Mouse (Mus musculus): ENCODE results near the gene Dcps.

Gene Dcps

DNA sequence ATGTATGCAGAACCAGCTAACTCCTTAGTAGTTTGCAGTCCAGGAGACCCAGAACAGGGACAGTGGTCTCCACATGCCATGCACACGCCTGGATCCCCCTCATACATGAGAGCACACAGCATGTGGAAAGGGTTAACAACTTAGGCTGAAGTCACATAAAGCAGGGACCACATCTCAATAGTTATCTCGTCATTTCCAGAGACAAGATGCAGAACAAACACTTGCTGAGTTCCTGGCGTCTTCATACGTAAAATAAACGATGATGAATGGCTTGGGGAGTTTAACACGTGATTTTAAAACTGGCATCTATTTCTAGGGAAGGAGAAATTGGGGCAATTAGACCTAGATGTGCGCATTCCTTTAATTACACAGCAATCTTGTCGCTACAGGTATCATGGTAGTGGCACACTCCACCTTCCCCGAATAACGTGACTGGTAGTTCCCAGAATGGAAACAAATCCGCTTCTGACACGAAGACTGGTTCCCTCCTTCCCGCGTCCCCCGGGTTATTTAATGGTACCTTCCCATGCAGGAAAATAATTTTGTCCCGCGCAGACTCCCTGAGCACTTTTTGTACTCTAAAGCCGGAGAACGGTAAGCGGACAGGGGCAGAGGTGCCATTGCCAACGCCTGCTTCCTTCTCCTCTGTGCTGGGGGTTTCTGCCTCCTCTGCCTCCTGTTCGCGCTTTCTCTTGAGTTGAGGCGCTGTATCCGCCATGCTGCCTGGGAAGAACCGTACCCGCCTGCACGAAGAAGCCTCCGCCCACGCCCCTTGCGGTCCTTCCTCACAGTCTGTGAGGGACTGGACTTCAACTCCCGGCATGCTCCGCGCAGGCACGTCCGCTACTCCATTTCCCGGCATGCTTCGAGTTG lies at the start of gene Dcps:
Gene Dcps, minus strand, starts transcription at position 811 of the 873 bp plus-strand sequence.
- peak; percentile 84 to 90 for DNase-seq (ENCODE audit: low spot score in 2 of 2)

DNA sequence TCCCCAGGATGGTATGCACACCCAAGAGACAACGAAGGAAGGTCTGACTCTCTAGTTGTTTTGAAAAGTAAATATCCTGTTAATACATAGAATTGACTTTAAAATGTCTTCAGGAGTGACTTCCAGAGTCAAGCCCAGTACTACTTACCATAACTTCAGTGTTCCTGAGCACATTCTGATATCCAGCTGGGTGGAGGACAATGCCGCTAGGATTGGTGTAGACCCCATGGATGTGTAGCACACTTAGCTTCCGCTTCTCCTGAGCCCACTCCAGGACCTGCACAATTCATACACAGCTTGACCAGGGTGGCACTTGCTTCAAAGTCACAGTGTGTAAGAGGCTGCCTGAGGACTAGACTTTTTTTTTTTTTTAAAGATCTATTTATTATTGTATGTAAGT lies 47.6 kb upstream of the Dcps start:
- DNase-seq (ENCODE audit: low spot score in 2 of 2) = no peak

DNA sequence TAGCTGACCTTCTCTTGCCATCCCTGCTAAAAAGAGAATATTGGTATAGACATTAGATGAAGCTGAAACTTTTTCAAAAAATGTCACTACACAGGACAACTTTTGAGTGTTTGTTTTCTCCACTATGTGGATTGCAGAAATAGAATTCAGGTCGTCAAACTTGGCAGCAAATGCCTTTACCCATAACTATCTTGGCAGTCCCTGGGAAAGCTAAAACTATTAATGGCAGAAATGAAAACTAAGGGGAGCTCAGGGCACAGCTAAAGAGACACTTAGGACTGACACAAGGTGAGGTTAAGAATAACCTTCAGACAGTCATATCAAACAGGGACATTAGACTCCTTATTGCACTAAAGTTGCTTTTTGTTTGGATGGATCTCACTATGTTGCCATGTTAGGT lies 42.1 kb upstream of the Dcps start:
- DNase-seq (ENCODE audit: low spot score in 2 of 2) = no peak

DNA sequence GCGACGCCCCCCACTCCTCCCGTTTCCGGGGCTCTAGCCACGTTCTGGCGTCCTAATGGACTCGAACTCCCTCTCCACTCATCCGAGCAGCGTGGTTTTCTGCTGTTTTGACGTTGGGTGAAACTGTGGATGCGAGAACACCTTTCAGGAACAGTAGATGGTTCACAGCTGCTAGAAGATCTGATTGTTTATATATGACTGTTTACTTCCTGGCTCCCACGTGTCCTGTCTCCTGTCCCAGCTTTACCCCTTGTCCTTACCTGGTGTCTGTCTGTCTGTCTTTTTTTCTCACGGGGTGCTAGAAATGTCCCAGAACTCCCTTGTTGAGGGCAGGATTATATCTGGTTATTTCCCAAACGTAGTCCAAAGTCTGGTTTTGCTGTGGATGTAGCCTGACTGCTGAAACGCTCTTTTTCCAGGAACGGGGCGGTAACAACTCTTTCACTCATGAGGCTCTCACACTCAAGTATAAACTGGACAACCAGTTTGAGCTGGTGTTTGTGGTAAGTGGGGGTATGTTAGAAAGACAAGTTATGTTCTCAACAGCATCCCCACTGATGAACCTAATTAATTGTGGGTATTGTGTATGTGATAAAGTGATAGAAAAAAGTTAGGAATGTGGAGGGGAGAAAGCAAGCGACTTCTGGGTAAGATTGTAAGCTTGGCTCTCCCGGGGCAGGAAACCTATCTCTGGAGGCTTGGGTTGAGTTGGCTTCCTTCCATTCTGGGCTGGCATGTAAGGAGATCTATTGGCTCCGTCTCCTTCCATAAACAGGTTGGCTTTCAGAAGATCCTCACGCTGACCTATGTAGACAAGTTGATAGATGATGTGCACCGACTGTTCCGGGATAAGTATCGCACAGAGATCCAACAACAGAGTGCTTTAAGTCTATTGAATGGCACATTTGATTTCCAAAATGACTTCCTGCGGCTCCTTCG lies 36.0 kb upstream of the Dcps start:
- DNase-seq (ENCODE audit: low spot score in 2 of 2) = no peak

DNA sequence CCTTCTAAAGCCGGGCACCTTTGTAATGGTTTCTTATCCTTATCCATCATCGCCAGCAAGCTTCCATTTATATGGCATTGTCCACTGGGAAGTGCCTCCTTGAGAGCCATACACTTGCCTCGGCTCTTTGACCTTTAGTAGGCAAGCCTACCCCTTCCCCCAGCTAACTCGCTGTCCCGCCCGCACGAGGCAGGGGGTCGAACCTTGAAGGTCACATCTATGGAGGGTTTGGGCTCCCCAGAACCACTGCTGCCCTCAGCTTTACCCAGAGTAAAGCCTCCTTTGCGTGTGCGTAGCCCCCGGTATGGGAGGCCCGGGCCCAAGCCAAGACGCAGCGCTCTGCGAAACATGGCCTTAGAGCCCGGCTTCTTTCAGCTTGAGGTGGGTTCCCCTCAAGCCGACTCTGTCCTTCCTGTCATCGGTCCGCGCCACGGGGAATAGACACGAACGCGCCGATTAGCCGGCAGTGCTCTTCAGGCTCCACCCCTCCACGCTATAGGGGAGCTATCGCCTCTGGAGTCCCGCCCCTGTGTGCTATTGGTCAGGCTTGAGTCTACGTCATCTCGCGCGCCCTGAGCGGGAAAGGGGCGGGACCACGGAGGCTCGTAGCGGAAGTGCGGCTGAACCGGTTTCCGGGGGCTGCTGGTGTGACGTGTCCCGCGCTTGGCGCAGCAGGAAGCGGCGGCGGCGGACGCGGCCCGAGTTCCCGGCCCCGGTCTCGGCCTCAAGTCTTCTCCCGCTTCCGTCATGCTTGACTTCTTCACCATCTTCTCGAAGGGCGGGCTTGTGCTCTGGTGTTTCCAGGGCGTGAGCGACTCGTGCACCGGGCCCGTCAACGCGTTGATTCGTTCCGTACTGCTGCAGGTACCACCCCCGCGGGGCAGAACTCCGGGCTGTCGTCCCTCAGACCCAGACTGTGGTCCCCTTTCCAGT lies 34.9 kb upstream of the Dcps start, which contains the start of gene Foxred1:
Gene Foxred1, minus strand, starts transcription at position 514 of the 933 bp plus-strand sequence.
- DNase-seq (ENCODE audit: low spot score in 2 of 2) = peak; percentile 98 to 99

DNA sequence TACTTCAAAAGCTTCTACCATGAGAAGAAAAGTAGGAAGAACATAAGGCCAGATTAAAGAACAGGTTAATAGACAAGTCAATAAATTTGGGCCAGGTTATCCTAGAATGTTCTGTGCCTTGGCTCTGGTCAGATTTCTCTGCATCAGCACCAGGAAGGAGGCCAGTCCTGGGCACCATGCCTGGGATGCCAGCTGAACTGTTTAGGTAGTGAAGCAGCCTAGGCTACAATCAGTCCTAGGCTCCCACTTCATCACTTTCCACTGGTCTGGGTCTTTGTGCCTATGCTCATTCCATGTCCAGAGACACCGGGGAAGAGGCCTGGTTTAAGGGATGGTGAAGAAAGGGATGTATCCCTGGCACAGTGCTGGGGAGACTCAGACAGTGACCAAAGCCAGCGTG lies 28.6 kb upstream of the Dcps start:
- no peak for DNase-seq (ENCODE audit: low spot score in 2 of 2)

DNA sequence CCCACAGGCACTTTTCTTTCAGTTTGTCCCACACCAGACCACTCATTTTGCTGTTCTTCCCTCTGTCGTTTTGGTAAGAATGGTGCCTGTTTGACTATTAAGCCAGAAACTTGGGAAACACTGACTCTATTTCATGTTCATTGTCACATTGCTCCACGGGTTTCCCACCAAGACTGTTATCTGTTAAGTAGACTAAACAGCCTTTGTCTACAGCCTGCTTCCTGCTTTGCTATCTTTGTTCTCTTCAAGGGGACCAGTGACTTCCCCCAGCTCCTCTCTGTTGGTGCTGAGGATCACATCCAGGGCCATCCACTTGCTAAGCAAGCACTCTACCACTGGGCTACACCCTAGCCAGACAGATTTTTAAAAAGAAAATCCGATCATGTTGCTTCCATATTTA lies 27.7 kb upstream of the Dcps start:
- DNase-seq (ENCODE audit: low spot score in 2 of 2) = no peak

DNA sequence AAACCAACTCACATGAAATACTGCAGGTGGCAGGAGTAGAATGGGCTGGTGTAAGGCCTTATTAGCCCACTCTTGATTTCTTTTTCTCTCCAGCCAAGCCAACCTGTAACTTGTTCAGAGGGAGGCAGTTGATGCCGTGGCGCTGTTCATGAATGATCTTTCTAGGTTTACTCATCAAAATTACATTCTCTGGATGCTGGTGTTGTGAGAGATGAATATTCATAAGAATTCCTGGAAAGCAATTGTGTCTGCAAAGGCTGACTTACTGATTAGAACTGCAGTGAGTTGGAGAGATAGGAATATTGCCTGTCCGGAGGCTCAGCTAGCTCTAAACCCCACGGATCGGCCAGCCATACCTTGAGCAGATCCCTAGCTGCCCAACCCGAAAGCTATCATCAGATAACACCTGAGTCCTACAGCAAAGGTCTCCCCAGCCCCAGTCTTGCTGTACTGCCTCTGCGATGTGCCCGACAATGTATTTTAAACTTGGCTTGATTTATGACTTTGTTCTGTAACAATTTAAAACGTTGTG lies 24.7 kb upstream of the Dcps start:
- no peak for DNase-seq (ENCODE audit: low spot score in 2 of 2)

DNA sequence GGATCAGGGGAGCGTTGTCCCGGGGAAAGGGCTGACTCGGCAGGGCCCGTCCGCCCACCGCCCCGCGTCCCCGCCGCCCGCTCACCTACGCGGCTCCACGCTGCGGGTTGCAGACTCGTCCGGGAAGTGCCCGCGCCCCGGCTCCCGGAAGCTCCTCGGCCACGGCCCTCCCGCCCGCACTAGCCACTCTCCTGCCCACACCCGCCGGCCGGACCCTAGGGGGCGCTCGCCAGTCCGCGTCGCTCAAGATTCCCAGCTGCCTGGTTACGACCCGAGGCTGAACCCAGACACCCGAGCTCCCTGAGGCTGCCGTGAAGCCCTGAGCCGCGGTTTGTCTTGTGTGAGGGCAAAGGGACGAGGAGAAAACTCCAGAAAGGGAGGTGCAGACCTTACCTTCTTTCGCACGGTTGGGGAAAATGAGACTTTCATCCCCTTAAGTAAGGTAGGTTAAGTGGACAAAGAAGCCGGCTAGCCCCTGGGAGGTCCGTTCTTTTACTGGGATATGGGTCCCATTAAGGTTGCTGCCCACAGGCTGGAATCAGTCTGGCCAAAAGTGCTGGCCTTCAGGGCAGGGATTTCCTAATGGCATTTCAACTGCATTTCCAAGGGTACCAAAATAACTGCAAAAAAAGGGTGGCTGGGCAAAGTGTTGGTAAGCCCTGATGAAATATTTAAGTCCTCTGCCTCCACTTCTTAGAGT lies 24.1 kb upstream of the Dcps start, which contains the start of the genes Srpr and Tirap:
Gene Srpr, plus strand, starts transcription at position 404 of the 700 bp plus-strand sequence.
Gene Tirap, minus strand, starts transcription at position 520 of the 700 bp plus-strand sequence.
- DNase-seq (ENCODE audit: low spot score in 2 of 2) = peak; percentile 87 to 94

DNA sequence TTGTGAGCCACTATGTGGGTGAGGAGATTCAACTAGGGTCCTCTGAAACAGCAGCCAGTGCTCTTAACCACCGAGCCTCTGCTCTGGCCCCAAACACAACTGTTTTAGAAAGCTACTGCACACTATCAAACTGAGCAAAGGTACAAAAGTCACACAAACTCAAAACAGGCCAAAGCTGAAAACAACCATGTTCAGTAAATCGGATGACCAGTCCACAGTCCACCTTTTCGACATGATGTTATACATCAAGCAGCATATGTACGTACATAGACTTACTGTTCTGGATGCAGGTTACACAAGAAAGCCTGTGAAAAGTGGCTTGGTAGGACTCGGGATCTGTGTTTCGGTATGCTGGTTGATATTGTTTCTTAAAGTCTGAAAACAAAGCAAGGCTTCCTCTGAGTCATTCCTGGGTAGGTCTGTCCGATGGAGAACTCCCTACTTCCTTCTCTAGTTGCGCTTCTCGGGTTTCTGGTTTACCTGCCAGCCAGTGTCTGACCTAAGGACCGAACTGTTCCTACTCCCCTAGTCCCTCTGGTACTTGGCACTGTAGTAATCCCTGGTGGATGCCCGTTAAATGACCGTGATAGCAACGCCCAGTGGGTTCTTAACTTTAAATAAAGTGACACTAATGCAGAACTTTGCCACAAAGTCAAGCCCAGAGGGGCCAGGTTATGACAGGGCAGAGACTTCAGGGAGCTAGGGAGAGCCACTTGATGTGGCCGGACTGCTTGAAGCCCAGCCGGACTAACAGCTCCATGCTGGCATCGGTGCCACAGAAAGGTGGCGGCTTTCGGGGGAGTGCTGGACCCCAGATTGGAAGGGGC lies 23.3 kb upstream of the Dcps start:
- no peak for DNase-seq (ENCODE audit: low spot score in 2 of 2)

DNA sequence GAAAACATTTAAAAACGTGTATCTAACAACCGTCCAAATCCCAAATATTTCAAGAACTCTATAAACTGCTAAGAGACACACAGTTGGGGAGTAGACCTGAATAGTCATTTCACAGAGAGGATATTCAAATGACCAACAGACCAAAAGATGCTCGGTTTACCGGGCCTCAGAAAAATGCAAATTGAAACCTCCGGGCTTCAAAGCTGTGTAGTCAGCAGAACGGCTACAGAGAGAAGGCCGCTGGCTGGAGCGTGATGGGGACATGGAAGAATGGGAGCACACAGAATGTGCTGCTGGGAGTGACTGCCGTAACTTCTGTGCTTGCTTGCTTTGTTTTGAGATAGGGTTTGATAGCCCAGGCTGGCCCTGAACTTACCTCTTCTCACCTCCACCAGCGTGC lies 22.5 kb upstream of the Dcps start:
- no peak for DNase-seq (ENCODE audit: low spot score in 2 of 2)

DNA sequence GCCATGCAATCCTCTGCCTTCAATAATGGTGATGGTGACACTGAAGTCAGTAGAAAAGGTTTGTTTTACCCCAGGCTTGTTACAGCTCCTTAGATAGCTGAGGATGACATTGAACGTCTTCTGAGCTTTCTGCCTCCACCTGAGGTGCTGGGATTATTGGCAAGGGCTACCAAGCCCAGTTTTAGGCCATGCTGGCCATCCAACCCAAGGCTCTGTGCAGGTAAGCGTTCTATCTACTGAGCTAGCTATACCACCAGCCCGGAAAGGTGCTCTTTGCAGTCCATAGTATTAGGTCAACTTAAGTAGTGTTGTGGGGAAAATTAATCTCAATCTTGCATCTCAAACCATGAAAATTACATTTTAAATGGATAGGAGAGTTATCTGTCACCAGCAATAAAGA lies 21.8 kb upstream of the Dcps start:
- DNase-seq (ENCODE audit: low spot score in 2 of 2) = no peak

DNA sequence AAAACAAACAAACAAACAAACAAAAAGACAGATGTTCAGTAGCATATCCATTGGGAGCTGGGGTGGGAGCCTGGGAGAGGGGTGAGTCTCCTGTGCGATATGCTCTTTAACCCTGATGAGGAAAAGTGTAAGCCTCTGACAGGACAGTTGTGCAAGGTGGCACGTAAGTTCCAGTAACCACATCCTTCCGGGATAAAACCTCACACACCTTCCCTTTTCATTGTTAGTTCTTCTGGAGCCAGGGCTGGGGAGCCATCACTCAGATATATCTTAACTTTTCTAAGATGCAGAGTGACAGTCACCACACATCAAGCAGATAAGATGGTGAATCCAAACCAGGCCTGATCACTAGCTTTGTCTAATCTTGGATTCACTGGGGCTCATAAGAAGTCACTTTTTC lies 18.2 kb upstream of the Dcps start:
- DNase-seq (ENCODE audit: low spot score in 2 of 2) = no peak

DNA sequence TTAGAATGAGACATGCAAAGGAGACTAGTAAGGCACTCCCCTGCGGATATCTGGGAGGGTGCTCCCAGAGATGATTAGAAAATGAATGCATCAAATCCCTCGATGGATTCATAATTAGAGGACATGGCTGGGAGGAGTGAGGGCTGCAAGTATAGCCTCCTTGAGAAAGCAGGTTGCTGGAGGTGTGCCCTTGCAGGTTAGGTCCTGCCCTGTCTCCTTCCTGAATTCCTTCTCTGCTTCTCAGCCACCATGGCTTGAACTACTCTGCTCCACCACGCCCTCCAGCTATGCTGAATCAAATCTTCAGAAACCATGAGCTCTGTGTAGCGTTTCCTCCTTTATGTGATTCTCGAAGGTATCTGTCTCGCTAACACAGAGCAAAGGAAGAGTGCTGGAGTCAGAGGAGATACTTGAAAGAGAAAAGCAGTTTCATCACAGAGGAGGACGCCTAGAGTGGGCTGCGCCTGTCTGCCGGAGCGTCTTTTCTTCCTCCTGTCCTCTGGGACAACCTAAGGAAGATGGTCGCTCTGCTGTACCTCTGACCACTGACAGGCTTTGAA lies 17.2 kb upstream of the Dcps start:
- no peak for DNase-seq (ENCODE audit: low spot score in 2 of 2)

DNA sequence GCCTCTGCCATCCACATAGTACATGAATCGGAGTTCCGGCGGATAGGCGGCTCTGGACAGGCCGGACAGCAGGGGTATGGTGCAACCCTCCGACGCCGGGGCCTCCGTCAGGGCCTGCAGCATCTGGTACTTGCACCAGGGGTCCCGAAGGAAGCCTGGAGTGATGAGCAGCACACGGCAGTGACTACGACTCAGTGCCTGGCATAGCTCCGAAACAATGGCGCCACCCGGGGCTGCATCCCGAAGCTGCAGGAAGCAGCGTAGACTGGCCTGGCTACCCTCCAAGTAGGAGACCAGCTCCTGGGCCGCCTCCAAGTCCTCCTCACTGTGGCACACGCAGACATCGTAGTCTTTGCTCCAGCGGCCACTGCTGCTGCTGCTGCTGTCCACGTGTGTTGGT lies 12.8 kb upstream of the Dcps start:
- DNase-seq (ENCODE audit: low spot score in 2 of 2) = no peak

DNA sequence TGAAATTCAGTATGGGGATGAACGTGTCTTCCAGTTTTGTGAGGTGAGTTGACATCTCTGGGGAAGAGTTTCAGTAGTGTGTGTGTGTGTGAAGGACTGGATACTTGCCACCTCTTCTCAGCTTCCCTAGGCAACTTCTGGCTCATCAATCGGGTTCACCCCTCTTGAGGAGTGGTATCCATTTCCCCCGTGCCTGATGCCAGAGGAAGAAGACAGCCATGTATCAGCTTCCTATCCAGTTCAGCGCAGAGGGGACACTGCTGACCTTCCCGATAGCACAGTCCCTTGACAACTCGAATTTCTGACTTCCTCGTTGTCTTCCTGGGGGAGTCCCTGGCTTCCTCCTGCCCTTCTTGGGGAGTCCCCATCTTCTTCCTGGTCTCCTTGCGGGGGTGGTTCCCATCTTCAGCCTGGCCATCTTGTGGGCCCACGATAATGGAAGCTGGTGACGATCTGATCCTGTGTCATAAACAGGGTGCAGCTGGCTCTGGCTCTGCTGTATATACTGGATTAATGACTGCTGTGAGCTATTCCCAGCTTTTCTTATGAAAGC lies 11.6 kb upstream of the Dcps start:
- DNase-seq (ENCODE audit: low spot score in 2 of 2) = no peak

DNA sequence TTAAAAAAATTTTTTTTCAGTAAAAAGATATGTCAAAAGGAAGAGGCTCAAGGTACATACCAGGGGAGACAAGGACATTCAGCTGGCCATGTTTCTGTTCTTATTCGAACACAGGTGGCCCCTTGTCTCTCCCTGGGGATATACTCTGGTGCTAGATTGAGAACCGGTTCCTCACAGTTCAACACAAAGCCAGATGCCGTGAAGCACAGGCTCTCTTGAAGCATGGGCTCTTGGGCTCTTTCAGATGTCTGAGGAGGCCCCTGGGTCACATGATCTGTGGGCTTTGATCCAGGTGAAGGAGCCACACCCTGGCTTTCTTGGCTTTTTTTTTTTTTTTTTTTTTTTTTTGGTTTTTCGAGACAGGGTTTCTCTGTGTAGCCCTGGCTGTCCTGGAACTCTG lies 10.6 kb upstream of the Dcps start:
- DNase-seq (ENCODE audit: low spot score in 2 of 2) = no peak

DNA sequence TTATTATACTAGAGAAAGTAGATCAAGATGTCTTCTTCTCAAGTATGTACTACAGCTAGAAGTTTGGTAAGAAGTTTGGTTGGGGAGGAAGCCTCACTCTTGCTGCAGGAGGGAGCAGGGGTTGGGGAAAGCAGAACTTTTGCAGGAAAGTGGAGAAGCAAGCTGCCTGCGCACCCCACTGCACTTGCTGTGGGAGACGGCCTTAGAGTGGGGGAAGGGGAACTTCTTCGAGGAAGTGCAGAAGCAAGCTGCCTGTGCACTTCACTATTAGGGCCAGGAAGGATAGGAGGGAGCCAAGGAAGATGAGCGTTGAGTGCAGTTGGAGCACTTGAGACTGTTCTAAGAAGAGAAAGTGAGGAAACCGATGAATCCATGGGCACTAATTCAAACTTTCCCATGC lies 7.5 kb upstream of the Dcps start:
- no peak for DNase-seq (ENCODE audit: low spot score in 2 of 2)

DNA sequence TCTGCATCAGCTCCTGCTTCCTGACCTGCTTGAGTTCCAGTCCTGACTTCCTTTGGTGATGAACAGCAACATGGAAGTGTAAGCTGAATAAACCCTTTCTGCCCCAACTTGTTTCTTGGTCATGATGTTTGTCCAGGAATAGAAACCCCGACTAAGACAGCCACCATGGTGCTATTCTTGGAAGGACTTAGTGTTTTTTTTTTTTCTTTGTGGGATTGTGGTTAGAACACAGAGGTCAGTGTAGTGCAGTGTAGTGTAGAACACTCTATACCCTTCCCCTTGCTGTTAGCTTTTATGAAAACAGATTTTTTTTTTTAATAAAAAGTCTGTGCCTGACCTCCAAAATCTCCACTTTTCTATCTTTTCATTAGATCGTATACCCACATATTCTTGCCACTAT lies 7.0 kb upstream of the Dcps start:
- no peak for DNase-seq (ENCODE audit: low spot score in 2 of 2)

All from urinary bladder, postnatal 4 days (tissue).